Mouse (Mus musculus) embryonic facial prominence, embryonic 10.5 days (tissue): ENCODE measurements at regions not wholly inside any gene's neighbourhood (a gene's known extent, or its start where the extent isn't known, plus 50 kb on each side); places are given as distances from the start of the nearest gene placed in this dataset.

ENCODE experiments used
- DNase-seq: peaks from one replicate; pipeline ENCODE4 v3.0.0-alpha.2; 2017; ENCODE audit warnings: low spot score
- H3K27ac ChIP-seq: fragments of 300-500 bp; sonication (generic); replicated peaks from 2 replicates; pipeline ENCODE4 v1.5.1; 2016; ENCODE audit warnings: mild to moderate bottlenecking
- H3K27me3 ChIP-seq: fragments of 300-500 bp; sonication (generic); replicated peaks from 2 replicates; pipeline ENCODE4 v1.6.1; 2016; ENCODE audit warnings: low read depth, mild to moderate bottlenecking; ENCODE audit not compliant: poor library complexity, severe bottlenecking
- H3K36me3 ChIP-seq: fragments of 300-500 bp; sonication (generic); replicated peaks from 2 replicates; pipeline ENCODE4 v1.6.1; 2016; ENCODE audit warnings: mild to moderate bottlenecking, moderate library complexity
- H3K4me1 ChIP-seq: fragments of 300-500 bp; sonication (generic); 2 replicates; pipeline ENCODE4 v1.6.1; 2016
- H3K4me3 ChIP-seq: fragments of 300-500 bp; sonication (generic); 2 replicates; pipeline ENCODE4 v1.5.1; 2016; ENCODE audit warnings: mild to moderate bottlenecking, moderate library complexity
- H3K9me3 ChIP-seq: fragments of 300-500 bp; sonication (generic); 2 replicates; pipeline ENCODE4 v1.6.1; 2016; ENCODE audit warnings: mild to moderate bottlenecking
- WGBS: fragments of 180-500 bp; shearing (Covaris S2); methylation state at CpG from one replicate; pipeline ENCODE4 v1.1.7; 2016; 5-methylcytosine and 5-hydroxymethylcytosine counted together

- H3K27me3 ChIP-seq: peaks cover 11% of the 10 kb centered on the region; the same call in 1 of the 2 replicates
- WGBS: 62% methylated on average over 2 of the region's 2 CpGs
- H3K4me3 ChIP-seq: peak overlapping the region; percentile 35; the same call in 1 of the 2 replicates
- H3K4me1 ChIP-seq: peaks cover 42% of the 10 kb centered on the region
- no peaks in the 10 kb centered on the region for H3K9me3 ChIP-seq
- DNase-seq: no peak
- peak overlapping the region; percentile 91 for H3K27ac ChIP-seq
- H3K36me3 ChIP-seq: no peaks in the 10 kb centered on the region
Measured at GRCm38 (mm10) chr6:84431622-84431955, 162.1 kb downstream of the Cyp26b1 start.

DNA sequence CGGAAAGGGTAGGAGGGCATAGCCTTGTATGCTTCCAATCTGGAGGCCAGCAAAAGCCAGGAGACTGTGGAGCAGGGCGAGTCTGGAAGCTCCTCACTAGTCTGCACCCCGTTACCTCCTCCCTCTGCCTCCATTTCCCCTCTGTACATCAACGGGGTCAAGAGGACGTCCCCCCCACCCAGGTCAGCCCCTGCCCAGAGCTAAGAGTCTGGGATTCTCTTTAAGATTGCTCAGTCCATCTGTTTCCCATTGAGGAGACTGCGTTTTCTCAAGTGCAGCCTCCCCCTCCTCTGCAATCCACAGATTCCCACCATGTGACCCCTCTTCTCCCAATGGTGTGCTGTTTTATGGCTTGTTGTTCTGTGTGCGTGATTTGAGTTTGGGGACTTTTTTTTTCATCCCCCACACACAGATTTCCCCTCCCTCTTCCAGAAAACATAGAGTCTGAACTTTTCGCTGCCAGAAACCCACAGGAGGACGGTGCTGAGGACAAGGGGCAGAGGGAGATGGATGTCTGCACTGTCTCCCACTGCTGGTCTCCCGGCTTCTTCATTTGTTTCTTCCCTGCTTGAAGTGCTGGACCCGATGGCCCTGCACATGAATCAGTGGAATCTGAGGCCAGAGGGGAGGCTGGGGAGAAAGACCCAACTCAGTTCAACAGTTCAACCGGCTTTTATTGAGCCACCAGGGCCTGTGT is 162.6 kb downstream of the Cyp26b1 start:
- 34% methylated on average over 12 of the region's 12 CpGs for WGBS
- peak; percentile 69 for DNase-seq

DNA sequence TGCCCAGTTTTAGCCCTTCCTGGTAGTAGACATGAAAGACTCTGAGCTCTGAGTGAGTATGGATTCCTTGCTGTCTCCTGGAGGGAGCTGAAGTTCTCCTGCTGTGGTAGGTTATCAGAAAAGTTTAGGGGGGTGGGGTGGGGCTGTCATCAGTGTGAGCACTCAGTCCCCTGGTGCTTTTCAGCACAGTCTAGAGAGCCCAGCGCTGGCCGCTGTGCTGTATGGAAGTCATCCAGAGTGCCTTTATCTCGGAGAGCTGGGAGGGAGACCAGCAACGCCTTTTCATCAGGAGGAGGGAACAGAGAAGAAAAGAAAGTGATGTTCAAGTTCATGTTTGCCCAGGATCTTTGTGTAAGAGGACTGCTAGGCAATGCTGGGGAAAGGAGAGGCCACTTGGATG is 163.6 kb downstream of the Cyp26b1 start:
- Histone ChIP-seq H3K36me3 (no peaks in the 10 kb centered on the region), H3K4me1 (peaks cover 53% of the 10 kb centered on the region), H3K27me3 (peaks cover 11% of the 10 kb centered on the region; the same call in 1 of the 2 replicates), H3K4me3 (no peak overlapping the region), H3K27ac (peak overlapping the region; percentile 91), H3K9me3 (no peaks in the 10 kb centered on the region)
- DNase-seq: no peak
- 80% methylated on average over 4 of the region's 4 CpGs for WGBS

More for the DNA sequence above, 162.6 kb downstream of the Cyp26b1 start:
- no peaks in the 10 kb centered on the region for H3K36me3 ChIP-seq
- peaks cover 11% of the 10 kb centered on the region; the same call in 1 of the 2 replicates for H3K27me3 ChIP-seq
- no peaks in the 10 kb centered on the region for H3K9me3 ChIP-seq
- H3K27ac ChIP-seq: peak overlapping the region; percentile 91
- H3K4me3 ChIP-seq: peak overlapping the region; percentile 35
- H3K4me1 ChIP-seq: peaks cover 48% of the 10 kb centered on the region

DNA sequence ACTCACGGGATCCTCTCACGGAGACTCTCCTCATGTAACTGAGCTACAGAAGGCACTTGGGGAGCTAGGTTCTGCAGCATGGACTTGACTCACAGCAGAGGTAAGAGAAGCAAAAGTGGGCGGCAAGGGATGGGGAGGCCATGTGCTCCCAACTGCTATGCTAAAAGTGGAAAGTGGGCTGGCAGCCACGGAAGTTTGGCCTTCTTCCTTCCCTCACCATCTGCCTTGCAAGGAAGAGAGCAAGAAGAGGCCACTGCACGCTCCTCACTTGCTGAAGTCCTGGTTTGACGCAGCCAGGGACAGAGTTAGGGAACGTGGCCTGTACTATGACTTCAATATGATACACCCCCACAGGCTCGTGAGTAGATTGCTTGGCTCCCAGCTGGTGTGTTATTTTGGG is 164.5 kb downstream of the Cyp26b1 start:
- Histone ChIP-seq H3K27ac (no peak overlapping the region), H3K27me3 (peaks cover 11% of the 10 kb centered on the region; the same call in 1 of the 2 replicates), H3K9me3 (no peaks in the 10 kb centered on the region), H3K4me3 (no peak overlapping the region), H3K4me1 (peaks cover 53% of the 10 kb centered on the region), H3K36me3 (no peaks in the 10 kb centered on the region)
- 84% methylated on average over 8 of the region's 8 CpGs for WGBS
- DNase-seq: no peak

- Histone ChIP-seq H3K27ac (0 out of 2 replicates have a peak overlapping the region, but pooled peaks have one; percentile 26), H3K4me3 (no peak overlapping the region), H3K9me3 (no peaks in the 10 kb centered on the region), H3K4me1 (peaks cover 59% of the 10 kb centered on the region), H3K27me3 (peaks cover 11% of the 10 kb centered on the region; the same call in 1 of the 2 replicates), H3K36me3 (no peaks in the 10 kb centered on the region)
- peak; percentile 35 for DNase-seq
- WGBS: 60% methylated on average over 8 of the region's 8 CpGs
Measured at GRCm38 (mm10) chr6:84426691-84427090, 167.0 kb downstream of the Cyp26b1 start.

- WGBS: 40% methylated on average over 4 of the region's 4 CpGs
- Histone ChIP-seq H3K36me3 (no peaks in the 10 kb centered on the region), H3K4me1 (peaks cover 50% of the 10 kb centered on the region), H3K27me3 (peaks cover 11% of the 10 kb centered on the region; the same call in 1 of the 2 replicates), H3K9me3 (no peaks in the 10 kb centered on the region), H3K4me3 (no peak overlapping the region), H3K27ac (peak overlapping the region; percentile 26; the same call in 1 of the 2 replicates)
- peak; percentile 59 for DNase-seq
Measured at GRCm38 (mm10) chr6:84425823-84426222, 167.9 kb downstream of the Cyp26b1 start.

DNA sequence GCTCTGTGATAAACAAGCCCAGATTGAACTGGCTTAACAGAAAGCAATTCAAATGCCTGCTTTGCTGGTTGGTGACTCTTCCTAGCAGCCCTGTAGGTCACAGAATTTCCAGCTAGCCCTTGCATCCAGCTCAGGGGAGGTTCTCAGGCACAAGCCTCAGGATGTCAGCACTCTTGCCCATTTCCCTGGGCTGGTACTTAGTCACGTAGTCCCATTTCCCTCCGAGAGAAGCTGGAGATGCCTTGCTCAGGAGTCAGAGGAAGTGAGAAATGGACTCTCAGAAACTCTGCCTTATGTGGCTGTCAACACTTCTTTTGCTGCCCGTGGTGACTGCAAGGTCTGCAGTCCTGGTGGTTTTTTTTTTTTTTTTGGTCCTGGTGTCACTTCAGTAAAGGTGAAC is 170.8 kb downstream of the Cyp26b1 start:
- Histone ChIP-seq H3K27ac (0 out of 2 replicates have a peak overlapping the region, but pooled peaks have one; percentile 11), H3K27me3 (no peaks in the 10 kb centered on the region), H3K4me1 (peaks cover 38% of the 10 kb centered on the region), H3K36me3 (no peaks in the 10 kb centered on the region), H3K9me3 (no peaks in the 10 kb centered on the region), H3K4me3 (no peak overlapping the region)
- WGBS: 53% methylated on average over 3 of the region's 3 CpGs
- no peak for DNase-seq

DNA sequence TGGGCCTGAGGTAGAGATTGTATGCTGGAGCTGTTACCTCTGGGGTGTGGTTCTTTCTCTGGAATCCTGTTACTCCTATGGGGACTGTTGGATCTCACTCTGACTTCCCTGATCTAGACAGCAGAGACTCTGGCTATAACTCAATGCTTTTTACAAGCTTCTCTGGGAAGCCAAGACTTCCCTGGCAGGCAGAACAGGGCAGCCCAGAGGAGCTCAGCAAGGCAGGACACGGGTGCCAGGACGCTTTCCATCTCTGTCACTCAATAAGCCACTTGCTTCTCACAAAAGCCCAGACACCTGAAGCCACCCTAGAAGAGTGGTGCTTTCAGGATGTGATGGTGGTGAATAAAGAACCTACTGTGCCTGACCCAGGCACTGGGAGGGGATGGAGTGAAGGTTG is 174.0 kb downstream of the Cyp26b1 start:
- Histone ChIP-seq H3K4me1 (peaks cover 29% of the 10 kb centered on the region), H3K27ac (0 out of 2 replicates have a peak overlapping the region, but pooled peaks have one; percentile 1), H3K27me3 (no peaks in the 10 kb centered on the region), H3K4me3 (no peak overlapping the region), H3K36me3 (no peaks in the 10 kb centered on the region), H3K9me3 (no peaks in the 10 kb centered on the region)
- DNase-seq: no peak
- WGBS: 80% methylated on average over 2 of the region's 2 CpGs

DNA sequence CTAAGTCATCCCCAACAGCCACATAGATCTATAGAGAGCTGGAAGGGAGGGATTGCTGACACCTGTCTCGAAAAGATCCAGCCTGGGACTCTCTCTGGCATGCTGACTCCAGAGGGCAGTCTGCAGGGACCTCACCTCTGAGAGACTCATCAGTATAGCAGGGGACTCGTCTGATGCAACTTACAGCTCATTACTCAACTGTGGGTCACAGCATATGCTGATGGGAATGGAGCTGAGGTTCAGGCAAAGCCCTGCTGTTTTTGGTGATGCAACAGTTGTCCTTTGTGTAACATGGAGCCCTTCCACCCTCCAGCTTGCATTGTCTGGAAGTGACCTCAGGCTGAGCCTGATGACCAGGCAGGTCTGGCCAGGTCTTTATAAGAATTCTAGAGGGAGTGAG is 174.4 kb downstream of the Cyp26b1 start:
- Histone ChIP-seq H3K27ac (no peak overlapping the region), H3K4me1 (peaks cover 33% of the 10 kb centered on the region)

DNA sequence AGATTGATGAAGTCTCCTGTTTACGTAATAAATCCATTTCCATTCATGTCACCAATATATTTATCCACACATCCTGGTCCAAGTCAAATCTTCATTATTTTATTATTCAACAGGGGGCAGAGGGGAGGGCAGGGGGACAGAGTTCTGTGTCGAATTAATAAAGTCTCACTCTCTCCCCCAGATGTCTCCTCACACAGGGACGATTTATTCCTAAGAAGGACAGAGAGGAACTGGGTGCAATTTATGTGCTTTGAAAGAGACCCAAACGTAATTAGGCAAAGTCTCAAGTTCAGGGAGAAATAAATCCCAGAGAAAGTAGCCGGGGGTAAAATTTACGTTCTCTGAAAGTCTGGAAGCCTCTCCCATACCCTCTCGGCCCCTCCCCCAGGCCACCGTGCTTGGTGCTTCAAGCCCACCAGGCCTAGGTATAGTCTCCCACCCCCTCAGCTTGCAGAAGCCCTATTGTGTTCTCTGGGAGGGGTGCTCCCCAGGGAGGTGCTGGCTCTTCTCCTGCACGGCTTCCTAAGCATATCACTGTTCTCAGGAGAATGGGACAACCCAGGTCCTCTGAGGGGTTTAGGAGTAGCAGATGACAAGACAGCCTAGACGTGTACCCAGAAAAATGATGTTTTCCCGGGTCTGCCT is 176.6 kb downstream of the Cyp26b1 start:
- 50% methylated on average over 11 of the region's 11 CpGs for WGBS
- peak overlapping the region; percentile 51; the same call in 1 of the 2 replicates for H3K27ac ChIP-seq
- H3K4me3 ChIP-seq: no peak overlapping the region
- no peak for DNase-seq
- no peaks in the 10 kb centered on the region for H3K9me3 ChIP-seq
- H3K27me3 ChIP-seq: no peaks in the 10 kb centered on the region
- H3K4me1 ChIP-seq: peaks cover 25% of the 10 kb centered on the region
- H3K36me3 ChIP-seq: no peaks in the 10 kb centered on the region

More for the DNA sequence above, 174.4 kb downstream of the Cyp26b1 start:
- Histone ChIP-seq H3K4me3 (no peak overlapping the region), H3K36me3 (no peaks in the 10 kb centered on the region), H3K9me3 (no peaks in the 10 kb centered on the region), H3K27me3 (no peaks in the 10 kb centered on the region)
- 68% methylated on average over 2 of the region's 2 CpGs for WGBS
- DNase-seq: no peak

- WGBS: 42% methylated on average over 5 of the region's 5 CpGs
- Histone ChIP-seq H3K27ac (peak overlapping the region; percentile 51; the same call in 1 of the 2 replicates), H3K27me3 (no peaks in the 10 kb centered on the region), H3K9me3 (no peaks in the 10 kb centered on the region), H3K36me3 (no peaks in the 10 kb centered on the region), H3K4me3 (no peak overlapping the region), H3K4me1 (peaks cover 23% of the 10 kb centered on the region)
- peak; percentile 60 for DNase-seq
Measured at GRCm38 (mm10) chr6:84414400-84414799, 179.3 kb downstream of the Cyp26b1 start.

DNA sequence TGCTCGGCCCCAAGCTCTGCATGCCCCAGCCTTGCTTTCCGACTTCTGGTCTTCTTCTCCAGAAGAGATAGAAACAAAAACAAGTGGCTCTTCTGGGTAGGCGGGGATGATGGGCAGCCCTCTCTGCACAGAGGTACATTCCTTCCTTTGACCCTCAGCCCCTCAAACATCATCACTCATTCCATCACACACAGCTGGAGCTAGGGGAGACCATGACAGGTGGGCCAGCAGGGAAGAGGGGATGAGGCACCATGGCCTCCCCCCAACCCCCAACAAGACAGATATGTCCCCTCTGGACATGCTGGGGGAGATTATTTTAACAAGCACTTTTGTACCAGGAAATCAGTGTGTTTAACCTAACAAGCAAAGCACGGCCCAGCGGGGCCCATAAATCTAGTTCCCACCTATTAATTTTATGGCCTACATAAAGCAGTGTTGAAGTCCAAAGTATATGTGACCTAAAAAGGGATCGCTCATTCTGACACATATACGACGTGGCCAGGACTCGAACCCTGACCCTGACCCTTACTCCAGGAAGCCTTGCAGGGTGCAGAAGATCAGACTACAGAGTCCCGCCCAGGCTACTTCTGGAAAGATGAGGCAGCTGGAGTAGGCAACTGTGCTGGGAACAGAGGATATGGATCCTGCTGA is 183.7 kb downstream of the Cyp26b1 start:
- Histone ChIP-seq H3K27me3 (peaks cover 19% of the 10 kb centered on the region), H3K9me3 (no peaks in the 10 kb centered on the region), H3K4me1 (peaks cover 27% of the 10 kb centered on the region), H3K4me3 (no peak overlapping the region), H3K36me3 (no peaks in the 10 kb centered on the region), H3K27ac (no peak overlapping the region)
- DNase-seq: no peak
- 87% methylated on average over 10 of the region's 10 CpGs for WGBS
